Mouse (Mus musculus): ENCODE measurements around the gene Cpxm2.

Gene Cpxm2

GRCm38 (mm10) chr7:132145227-132145800 lies 9.2 kb downstream of the Cpxm2 start:
- DNase-seq (ENCODE audit: low read depth, low spot score) = peak; percentile 35

- no peak for DNase-seq (ENCODE audit: low read depth, low spot score)
These were observed 25.9 kb downstream of the Cpxm2 start for GRCm38 (mm10) chr7:132128687-132129086.

GRCm38 (mm10) chr7:132124948-132125347 lies 29.6 kb downstream of the Cpxm2 start:
- no peak for DNase-seq (ENCODE audit: low read depth, low spot score)

- DNase-seq (ENCODE audit: low read depth, low spot score) = no peak
These were observed 31.3 kb downstream of the Cpxm2 start for GRCm38 (mm10) chr7:132123211-132123610.

- DNase-seq (ENCODE audit: low read depth, low spot score) = no peak
These were observed 34.7 kb downstream of the Cpxm2 start for GRCm38 (mm10) chr7:132119817-132120216.

GRCm38 (mm10) chr7:132111770-132112169 lies 42.8 kb downstream of the Cpxm2 start:
- DNase-seq (ENCODE audit: low read depth, low spot score) = no peak

- DNase-seq (ENCODE audit: low read depth, low spot score) = peak; percentile 13
These were observed 44.2 kb downstream of the Cpxm2 start for GRCm38 (mm10) chr7:132110308-132110707.

GRCm38 (mm10) chr7:132106891-132107290 lies 47.6 kb downstream of the Cpxm2 start:
- DNase-seq (ENCODE audit: low read depth, low spot score) = no peak

- DNase-seq (ENCODE audit: low read depth, low spot score) = no peak
These were observed 49.2 kb downstream of the Cpxm2 start for GRCm38 (mm10) chr7:132105326-132105725.

- no peak for DNase-seq (ENCODE audit: low read depth, low spot score)
These were observed 56.1 kb downstream of the Cpxm2 start for GRCm38 (mm10) chr7:132098441-132098840.

GRCm38 (mm10) chr7:132094666-132095065 lies 59.9 kb downstream of the Cpxm2 start:
- DNase-seq (ENCODE audit: low read depth, low spot score) = no peak

GRCm38 (mm10) chr7:132091551-132091950 lies 63.0 kb downstream of the Cpxm2 start:
- no peak for DNase-seq (ENCODE audit: low read depth, low spot score)

- DNase-seq (ENCODE audit: low read depth, low spot score) = no peak
These were observed 65.9 kb downstream of the Cpxm2 start for GRCm38 (mm10) chr7:132088606-132089005.

GRCm38 (mm10) chr7:132088181-132088580 lies 66.4 kb downstream of the Cpxm2 start:
- DNase-seq (ENCODE audit: low read depth, low spot score) = no peak

GRCm38 (mm10) chr7:132075825-132076224 lies 78.7 kb downstream of the Cpxm2 start:
- DNase-seq (ENCODE audit: low read depth, low spot score) = no peak

GRCm38 (mm10) chr7:132074503-132074902 lies 80.0 kb downstream of the Cpxm2 start:
- no peak for DNase-seq (ENCODE audit: low read depth, low spot score)

GRCm38 (mm10) chr7:132070877-132071625 lies 83.5 kb downstream of the Cpxm2 start:
- DNase-seq (ENCODE audit: low read depth, low spot score) = no peak

GRCm38 (mm10) chr7:132067951-132068350 lies 86.6 kb downstream of the Cpxm2 start:
- DNase-seq (ENCODE audit: low read depth, low spot score) = no peak

- DNase-seq (ENCODE audit: low read depth, low spot score) = no peak
These were observed 87.0 kb downstream of the Cpxm2 start for GRCm38 (mm10) chr7:132067511-132067910.

GRCm38 (mm10) chr7:132060116-132060515 lies 94.4 kb downstream of the Cpxm2 start:
- DNase-seq (ENCODE audit: low read depth, low spot score) = peak; percentile 29

GRCm38 (mm10) chr7:132056565-132056964 lies 98.0 kb downstream of the Cpxm2 start:
- DNase-seq (ENCODE audit: low read depth, low spot score) = no peak

- DNase-seq (ENCODE audit: low read depth, low spot score) = no peak
These were observed 107.9 kb downstream of the Cpxm2 start for GRCm38 (mm10) chr7:132046662-132047061.

- DNase-seq (ENCODE audit: low read depth, low spot score) = no peak
These were observed 122.5 kb downstream of the Cpxm2 start for GRCm38 (mm10) chr7:132031940-132032531.
